Mouse (Mus musculus): ENCODE measurements around the gene Hck.
A peak's percentile ranks its signal among the peaks of the same experiment; 100 is the strongest.

The Hck gene

DNA sequence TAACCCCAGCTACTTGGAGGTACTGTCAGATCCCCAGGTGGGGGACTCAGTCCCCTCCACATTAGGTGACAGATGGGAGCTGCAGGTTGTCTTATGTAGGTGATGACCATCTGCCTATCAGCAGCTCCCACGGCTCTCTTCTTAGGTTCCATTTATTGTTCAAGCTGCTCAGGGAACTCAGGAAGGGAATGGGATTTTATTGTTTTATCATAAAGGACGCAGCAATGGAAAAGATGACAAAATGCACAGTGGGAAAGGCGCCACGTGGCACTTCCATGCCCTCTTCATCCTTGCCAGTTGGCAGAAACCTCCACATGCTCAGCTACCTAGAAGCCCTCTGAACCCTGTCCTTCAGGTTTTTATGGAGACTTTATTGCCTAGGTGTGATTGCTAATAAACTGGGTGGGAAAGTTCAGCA lies 44.8 kb downstream of the Hck start:
- DNase-seq, result peak; percentile 41

DNA sequence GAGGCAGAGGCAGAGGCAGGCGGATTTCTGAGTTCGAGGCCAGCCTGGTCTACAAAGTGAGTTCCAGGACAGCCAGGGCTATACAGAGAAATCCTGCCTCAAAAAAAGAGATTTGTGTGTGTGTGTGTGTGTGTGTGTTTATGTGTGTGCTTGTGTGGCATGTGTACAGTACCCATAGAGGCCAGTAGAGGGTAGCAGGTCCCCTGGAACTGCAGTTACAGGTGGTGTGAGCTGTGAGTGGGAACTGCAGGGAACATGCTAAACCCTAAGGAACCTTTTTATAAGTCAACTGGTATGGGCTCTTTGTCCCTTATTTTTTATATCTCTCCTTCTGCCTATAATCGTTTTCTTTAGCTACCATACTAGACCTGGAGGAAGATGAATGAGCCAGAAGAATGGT lies 49.0 kb downstream of the Hck start:
- DNase-seq, result no peak

DNA sequence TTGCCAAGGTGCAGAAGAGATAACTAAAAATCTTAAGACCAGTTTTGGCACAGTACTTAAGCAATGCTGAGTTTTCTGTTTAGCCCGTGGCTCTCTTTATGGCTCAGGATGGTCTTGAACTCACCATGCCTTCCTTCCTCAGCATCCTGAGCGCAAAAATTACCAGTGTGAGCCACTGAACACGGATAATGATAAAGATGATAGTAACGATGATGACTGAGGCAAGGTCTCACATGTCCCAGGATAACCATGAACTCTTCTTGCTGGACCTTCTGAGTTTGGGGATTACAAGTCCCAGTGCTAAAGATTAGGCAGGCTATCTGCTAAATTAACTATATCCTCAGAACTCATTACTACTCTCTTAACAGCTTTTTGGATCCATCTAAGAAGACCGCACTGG lies 51.9 kb downstream of the Hck start:
- no peak for DNase-seq

DNA sequence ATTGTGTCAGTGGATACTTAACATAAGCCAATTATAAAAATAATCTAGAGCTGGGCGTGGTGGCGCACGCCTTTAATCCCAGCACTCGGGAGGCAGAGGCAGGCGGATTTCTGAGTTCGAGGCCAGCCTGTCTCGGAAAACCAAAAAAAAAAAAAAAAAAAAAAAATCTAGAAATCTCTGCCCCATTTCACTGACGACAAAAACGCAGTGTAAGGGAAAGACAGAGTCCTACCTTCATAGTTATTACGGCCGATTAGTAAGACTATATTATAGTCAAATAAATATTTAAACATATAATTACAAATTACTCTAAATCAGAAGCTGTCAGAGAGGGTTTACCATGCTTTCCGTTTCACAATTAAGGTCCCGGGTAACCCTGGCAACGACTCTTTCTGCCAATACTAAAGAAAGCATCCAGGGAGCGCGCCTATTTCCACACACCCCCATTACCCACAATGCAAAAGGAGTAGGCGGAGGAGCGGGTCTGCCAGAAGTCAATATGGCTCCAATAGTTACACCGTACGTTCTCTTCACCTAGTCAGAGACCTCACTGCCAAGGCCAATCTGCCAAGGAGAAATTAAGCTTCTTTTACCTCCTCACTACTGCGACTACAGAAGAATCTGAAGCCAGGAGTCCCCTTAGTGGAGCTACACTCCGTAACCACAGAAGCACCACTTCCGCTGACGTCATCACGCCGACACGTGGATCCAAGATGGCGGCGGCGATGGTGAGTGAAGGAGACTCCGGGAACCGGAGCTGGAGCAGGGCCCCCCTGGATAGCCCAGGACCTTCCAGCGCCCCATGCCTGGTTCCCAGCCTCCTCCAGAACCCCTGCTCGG lies 52.8 kb downstream of the Hck start, which contains the start of gene Tm9sf4:
Tm9sf4 (plus strand) TSS at position 460 of the 840 bp plus-strand sequence.
- peak; percentile 92 for DNase-seq

DNA sequence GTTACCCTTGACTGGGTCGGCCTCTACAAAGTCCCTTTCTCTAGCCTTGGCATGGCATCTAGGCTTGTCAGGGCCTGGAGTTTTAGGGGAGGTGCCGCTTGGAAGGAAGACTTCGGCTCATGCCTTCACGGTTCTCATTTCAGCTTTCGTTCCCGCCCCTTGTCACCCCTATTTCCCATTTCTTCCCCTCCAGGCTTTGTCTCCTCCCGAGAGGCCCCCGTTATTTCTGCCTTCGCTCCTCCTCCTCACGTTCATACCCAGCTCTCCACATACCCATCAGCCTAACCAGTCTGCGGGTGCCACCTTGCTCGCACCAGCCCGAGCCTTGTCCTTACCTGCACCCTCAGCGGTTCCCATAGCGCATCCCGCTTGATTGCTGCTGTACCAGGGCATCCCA lies 53.4 kb downstream of the Hck start:
- DNase-seq, result no peak

DNA sequence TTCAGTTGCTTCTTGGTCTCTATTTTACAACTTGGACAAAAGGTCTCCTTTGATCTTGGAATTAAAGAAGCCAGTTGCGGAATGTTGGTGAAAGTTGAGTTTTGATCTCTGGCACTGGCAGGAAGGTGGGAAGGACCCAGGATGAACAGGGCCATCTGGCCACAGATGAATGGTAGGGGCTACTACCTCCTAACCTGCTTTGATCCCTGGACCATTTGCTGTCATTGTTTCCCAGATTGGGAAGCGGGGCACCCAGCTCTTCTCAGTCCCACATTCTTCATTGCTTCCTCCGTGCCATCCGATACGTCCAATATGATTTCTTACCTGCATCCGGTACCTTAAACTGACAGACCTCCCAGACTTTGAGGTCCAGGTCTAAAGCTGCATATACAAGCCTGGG lies 58.9 kb downstream of the Hck start:
- DNase-seq, result no peak

DNA sequence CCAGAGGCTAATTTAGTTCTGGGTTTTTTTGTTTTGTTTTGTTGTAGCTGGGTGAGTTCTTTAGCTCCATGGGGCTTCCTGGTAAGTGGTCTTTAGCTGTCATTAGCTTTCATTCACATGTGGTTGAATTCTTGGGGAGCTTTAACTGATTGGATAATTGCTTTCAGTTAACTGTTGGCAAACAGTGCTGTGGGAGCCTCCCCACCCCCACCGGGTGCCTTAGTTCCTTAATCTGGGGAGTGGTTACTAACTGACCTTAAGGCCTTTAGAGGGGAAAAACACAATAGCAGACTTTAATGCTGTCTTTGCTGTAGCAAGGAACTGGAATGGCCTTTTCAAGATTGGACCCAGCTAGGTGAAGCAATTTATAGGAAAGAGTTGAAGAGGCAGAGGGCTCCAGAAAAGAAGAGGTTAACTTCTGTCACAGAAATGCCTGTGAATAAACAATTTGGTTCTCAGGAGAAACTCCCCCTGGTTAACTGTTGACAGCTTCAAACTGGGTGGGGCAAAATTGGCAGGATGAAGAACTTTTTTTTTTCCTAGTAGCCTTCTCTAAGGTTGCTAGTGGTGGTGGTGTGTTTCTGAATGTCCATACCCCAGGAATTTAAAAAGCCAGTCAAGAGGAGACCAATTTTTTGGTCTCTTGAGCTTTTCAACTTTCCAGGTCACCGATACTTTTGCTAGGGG lies 60.0 kb downstream of the Hck start:
- no peak for DNase-seq

DNA sequence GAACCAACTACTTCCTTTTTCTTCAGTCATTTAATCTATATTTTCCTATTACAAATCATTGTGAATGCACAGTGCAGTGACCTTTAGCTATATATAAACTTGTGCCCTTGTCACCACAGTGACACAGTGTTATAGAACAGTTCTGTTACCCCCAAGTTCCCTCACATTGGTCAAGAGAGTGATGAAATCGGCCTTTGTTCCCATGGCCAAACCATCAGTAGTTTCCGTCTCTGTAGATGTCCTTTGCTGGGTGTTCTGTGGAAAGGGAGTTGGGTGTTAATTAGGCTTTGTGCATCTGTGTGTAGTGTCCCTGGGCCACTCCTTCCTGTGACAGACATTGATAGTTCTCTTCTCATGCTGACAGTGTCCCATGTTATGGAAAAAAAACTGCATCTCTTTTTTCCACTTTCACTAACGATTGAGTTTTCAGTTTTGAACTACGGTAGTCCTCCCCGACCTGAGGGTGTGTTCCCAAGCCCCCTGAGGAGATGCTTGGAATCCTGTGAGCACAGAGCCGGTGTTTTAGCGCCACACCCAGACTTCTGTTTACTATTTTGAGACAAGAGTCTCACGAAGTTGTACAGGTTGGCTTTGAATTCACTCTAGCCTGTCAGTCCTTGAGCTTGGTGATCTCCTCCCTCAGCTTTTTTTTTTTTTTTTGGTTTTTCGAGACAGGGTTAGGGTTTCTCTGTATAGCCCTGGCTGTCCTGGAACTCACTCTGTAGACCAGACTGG lies 62.4 kb downstream of the Hck start:
- DNase-seq, result no peak

DNA sequence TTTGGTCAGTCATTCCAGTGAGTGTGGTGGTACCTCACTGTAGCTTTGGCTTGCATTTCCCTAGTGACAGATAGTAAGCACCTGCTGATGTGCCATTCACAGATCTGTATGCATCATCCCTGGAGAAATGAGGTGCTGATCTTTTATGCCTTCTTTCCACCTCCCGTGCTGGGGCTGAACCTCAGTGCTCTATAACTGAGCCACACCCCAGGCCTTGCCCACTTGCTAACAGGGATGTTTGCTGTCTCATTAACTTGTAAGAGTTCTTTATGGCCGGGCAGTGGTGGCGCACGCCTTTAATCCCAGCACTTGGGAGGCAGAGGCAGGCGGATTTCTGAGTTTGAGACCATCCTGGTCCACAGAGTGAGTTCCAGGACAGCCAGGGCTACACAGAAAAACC lies 63.7 kb downstream of the Hck start:
- DNase-seq, result no peak

DNA sequence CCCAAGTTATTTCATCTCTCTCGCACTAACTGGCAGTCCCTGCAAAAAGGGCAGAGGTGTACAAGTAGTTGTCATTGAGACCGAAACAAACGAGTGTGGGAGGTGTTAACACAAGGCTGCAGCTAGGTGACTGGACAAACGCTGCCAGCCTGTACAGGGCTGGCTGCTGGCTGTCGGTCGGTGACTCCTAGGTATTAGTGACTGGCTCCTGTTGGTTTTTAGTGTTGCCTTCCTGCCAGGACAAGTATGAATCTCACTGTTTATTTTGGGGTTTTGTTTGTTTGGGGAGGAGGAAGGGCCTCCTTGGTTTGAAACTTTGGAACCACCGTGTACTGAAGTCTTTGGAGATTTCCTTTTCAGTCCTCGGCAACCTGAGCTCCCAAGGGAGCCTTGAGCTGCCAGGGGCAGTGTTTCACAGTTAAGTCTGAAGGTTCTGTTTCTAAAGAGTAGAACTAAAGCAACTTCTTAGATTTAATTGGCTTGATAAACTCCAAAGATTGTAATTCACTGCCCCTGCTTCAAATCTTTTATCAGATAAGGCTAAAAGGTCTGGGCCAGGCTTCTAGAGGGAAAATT lies 67.8 kb downstream of the Hck start:
- no peak for DNase-seq

DNA sequence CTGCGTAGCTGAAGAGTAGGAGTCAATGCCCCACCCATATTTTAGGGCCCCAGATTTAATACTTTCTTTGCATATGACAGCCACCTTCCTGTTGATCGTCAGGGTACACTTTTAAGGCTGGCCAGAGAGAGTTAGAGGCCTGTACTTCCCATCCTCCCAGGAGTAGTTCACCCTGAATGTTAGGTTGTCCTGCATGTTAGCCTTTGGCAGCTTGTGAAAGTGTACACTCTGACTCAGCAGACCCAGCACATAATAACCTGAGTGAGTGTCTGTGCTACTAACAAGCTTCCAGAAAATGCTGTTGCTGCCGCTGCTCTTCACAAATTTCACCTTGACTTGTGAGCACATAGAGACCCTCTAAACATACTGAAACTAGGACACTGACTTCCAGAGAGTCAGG lies 68.9 kb downstream of the Hck start:
- DNase-seq, result no peak

DNA sequence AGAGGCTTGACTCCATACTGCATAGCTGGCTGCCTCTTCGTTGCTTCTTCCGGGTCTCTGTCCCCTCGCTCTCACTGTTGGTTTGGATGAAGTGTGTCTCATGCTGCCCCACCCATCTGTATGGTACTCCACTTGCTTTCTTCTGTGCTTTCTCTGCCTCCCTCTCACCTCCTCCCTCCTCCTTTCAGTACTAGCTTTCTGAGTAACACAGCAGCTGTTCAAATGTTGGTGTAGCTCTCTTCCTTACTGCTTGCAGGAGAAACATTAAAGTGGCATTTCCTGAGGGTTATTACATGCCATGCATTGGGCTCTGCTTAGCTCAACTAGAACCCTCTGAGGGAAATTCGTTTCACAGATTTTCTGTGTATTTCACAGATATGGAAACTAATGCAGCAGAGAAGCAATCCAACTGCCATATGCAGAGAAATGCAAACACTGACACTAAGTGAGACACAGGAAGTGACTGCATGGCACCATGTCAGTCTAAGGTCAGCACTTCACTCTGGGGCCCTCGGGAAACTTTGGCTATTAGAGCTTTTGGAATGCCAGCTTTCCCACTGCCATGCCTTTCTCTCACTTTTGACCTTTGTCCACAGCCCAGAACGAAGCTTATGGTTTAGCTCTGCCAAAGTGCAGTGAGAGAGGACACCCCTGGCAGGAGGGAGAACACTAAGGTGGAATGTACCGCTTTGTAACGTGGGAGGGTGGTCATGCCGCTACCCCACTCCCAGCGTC lies 71.0 kb downstream of the Hck start:
- DNase-seq, result no peak

DNA sequence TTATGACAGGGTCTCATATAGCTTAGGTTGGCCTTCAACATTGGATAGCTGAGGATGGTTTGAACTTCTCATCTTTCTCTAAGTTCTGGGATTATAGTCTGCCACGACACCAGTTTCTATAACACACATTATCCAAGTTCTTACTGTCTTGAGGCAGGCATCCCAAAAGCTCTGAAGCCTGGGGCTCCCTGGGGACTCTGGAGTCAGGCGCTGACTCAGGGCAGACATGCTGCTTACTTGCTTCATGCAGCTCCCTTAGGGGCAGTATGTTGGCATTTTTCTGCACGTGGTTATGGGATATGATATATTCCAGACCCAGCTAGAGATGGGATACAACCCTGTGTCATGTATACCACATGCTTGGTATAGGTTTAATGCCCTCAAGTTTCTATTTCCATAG lies 71.7 kb downstream of the Hck start:
- DNase-seq, result no peak

DNA sequence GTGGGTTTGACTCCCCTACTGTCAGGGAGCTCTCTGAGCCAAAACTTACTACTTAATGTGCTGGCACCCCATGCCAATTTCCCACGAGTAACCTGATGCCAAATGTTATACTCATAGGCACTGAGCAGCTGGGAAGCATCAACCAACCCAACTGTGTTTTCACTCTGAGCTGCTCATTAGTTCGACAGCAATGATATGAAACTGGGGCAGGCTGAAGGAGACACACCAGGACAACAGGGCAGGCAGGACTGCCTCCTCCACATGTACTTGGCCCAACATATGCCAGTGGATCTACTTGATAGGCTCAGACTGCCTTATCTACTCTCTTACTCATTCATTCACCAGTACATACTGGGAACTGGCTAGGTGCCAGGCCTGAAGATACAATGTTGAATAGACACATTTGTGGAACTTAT lies 77.9 kb downstream of the Hck start:
- peak; percentile 14 for DNase-seq

DNA sequence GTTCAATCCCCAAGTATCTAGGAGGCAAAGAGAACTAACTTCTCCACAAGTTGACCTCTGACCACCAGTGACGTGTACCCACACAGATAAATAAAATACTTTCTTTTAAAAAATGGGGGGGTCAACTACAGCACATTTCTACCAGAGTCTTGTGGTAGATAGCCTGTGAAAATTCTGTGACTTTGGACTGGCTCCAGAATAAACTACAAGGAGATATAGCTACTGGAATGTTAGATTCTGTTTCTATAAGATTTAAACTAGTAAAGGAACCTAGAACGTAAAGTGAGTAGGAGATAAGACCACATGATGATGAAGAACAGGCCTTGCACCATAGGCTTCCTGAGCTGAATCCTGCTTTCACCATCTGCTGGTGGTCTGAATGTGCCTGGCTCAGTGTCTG lies 79.6 kb downstream of the Hck start:
- no peak for DNase-seq

DNA sequence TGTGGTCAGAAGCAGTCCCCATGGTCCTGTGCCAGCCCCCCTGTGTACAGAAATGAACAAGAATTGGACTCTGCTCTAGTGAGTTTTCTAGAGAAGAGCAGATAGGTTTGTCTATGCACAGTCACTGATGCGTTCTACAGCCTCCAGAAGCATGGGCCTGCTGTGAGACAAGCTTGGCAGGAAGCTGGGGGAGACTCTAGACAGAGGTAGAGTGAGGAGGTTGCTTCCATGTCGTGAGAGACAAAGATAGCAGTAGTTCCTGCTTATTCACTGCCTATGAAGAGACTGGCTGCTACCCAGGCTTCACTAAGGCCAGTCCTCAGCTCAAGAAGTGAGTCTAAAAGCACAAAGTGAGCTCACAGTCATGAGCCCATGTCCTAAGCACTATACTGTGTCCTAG lies 83.0 kb downstream of the Hck start:
- no peak for DNase-seq

DNA sequence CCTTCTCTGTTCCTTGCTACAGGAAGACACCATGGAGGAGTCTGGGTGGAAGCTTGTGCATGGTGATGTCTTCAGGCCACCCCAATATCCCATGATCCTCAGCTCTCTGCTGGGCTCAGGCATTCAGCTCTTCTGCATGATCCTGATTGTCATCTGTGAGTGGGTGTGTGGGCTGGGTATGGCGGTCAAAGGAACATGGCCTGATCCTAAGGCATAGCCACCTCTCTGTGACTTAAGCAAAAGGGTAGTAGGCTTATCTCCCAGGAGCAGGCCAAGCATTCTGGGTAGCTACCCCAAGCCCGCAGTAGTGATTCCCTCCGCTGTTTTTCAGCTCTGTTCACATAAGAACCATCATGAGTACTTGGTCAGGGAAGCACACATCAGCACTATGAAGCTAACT lies 86.0 kb downstream of the Hck start:
- DNase-seq, result no peak

DNA sequence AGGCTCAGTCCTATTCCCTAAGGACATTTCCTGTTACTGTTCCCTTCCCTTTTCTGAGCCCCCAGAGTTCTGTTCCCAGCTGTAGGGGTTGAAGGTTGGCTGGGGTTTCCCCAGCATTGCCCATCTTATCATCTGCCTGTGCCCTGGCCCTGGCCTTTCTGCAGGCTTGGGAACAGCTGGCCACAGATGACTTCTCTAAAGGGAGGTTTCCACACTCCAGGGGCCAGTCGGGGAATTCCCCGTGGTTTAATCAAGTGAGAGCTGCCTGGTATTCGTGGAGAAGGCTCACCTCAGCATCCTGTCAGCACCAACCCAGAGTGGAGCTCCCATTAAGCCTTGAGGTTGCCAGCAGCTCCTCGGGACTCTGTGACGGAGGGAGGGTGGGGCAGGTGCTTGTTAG lies 90.2 kb downstream of the Hck start:
- no peak for DNase-seq

DNA sequence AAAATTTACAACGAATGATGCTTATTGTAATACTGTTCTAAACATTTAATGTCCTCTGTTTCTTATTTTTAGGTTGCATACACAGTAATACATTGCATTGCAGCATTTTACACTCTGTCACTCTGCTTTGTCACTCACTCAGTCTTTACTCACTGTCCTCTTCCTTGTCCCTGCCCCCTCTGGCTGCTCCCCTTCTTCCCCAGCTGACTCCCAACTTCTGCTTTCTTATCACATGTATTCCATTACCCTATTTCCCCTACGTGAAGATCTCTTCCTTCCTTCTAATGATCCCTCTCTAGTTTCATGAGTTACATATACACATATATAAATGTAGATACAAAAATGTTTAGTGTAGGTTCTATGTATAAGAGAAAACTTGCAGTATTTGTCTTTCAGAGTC lies 90.8 kb downstream of the Hck start:
- DNase-seq, result no peak
